Mouse (Mus musculus): ENCODE measurements around the gene Spsb4. TPM values are rescaled to one million over a fixed set of nuclear protein-coding genes. Genes with fewer than 3 reads are reported as not detected.

Spsb4 gene
- total RNA-seq, 2 experiments from 2014 or later = 1.3 to 2.2 TPM

DNA sequence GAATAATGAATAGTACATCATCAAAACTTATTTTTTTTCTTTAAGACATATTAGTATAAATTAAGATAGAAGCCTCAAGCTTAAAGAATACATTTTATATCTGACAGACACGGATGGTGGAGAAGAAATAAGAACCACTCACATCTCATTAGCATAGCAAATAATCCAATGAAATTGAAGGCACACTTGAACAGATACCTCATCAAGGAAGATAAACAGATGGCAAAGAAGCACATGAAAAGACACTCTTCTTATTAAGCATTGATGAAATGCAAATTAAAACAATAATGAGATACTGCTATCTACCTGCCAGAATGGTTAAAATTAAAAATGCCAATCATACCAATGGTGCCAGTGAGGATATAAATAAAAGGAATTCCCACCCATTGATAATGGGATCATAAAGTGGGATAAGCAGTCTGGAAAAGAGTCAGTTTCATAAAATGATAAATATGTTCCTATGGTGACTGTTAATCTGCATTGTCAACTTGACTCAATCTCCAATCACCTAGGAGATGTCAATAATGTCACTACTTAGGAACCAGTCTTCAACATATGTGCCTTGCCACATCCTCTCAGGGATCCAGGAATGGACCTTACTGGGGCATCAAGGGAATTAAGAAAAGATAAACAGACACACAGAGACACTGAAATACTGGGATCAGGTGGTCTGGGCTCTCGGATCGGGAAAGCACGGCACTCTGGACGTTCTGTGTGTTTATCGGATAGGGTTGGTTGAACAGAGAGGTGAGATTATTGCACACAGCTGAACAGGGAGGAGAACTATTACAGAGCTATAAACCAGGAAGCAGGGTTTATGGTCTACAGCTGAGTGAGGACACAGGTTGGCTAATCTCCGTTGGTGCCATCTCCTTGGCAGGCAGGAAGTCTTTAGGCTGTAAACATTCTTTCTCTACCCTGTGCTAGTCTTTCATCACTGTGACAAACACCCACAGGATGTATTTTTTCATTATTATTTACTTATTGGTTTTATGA, 114.0 kb downstream of the Spsb4 start:
- no peak for DNase-seq (ENCODE audit: low spot score)

DNA sequence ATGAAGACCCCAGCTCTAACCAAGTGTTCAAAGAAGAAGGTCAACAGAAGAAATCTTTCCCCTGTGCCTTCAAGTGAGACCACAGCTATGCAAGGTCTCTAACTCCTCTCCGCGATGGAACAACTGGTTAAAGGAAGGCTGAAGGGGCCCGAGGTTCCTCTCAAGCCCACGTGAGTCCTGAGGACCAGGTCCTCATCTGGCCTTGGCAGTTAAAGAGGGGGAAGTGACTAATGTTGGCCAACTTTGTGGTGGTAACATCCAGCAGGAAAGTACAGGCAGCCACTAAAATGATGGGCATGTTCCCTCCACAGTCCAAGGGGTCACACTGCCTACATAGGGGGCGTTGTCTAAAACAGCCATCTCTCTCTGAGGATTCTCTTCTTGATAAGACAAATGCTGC, 118.9 kb downstream of the Spsb4 start:
- DNase-seq (ENCODE audit: low spot score) = no peak

DNA sequence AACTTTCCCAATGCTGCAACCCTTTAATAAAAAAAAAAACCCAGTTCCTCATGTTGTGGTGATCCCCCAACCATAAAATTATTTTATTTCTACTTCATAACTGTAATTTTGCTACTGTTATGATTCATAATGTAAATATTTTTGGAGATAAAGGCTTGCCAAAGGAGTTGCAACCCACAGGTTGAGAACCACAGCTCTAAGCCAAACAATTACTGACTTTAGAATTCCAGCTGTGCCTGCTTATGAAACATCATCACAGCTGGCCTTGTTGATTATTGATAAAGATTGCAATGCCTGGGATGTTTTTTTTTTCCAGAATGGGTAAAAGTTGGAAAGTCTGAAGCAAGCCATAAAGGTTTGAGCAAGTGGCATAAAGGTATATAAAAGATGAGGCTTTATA, 119.6 kb downstream of the Spsb4 start:
- no peak for DNase-seq (ENCODE audit: low spot score)

DNA sequence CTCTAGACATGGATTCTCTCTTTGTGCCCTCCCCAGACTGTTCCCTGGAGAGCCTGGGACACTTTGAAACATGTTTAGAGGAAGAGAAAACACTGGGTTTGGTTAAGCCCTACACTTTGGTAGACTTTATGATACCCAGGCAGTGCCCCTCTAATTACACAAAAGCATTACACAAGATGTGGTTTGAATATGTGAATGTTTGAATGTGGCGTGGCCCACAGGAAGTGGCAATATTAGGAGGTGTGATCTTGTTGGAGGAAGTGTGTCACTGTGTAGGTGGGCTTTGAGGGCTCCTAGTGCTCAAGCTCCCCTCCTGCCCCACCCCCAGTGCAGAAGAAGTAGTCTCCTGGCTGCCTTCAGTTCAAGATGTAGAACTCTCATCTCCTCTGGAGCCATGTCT, 122.0 kb downstream of the Spsb4 start:
- DNase-seq (ENCODE audit: low spot score) = no peak

DNA sequence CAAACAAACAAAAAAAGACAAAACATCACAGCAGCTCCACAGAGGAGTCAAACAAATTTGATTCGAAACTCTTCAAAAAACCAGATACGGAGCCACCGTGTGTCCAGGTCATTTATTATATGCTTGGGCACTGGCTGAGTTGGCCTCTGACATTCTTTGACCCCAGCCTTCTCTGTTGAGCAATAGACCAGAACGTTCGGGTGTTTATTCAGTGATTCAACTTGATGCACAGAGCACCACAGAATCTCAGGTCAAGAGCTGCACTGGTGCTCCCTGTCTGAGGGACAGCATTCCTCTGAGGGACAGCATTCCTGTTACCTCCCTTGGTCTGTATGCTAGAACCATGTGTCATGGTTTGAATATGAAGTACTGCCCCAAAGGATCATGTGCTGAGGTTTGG, 125.1 kb downstream of the Spsb4 start:
- DNase-seq (ENCODE audit: low spot score) = no peak

Other genes with a start within 250 kb of the Spsb4 start
- gene Pxylp1, start 126.2 kb downstream of the Spsb4 start, total RNA-seq (2021) = under 1 TPM; 0.68 to 0.95 TPM
- gene Slc25a36, start 92.3 kb upstream of the Spsb4 start, total RNA-seq (2021) = 10 to 100 TPM; 30.4 to 51.7 TPM